Mouse (Mus musculus) limb, embryonic 12.5 days (tissue): ENCODE results near the gene Sgip1. TPM values are rescaled to one million over a fixed set of nuclear protein-coding genes. Genes with fewer than 3 reads are reported as not detected.
A peak's percentile ranks its signal among the peaks of the same experiment; 100 is the strongest.

ENCODE experiments used
- ATAC-seq: fragments of 200-750 bp; cut with Nextera tagmentation; 2 replicates; pipeline ENCODE4 v1.8.0; 2017; ENCODE audit warnings: low read depth, moderate TSS enrichment; ENCODE audit not compliant: insufficient number of reproducible peaks, insufficient read depth, low FRiP score, low TSS enrichment
- H3K27ac ChIP-seq: fragments of 300-500 bp; sonication (generic); 2 replicates; pipeline ENCODE4 v1.5.1; 2016; ENCODE audit warnings: mild to moderate bottlenecking, moderate library complexity
- H3K27me3 ChIP-seq: fragments of 300-500 bp; sonication (generic); 2 replicates; pipeline ENCODE4 v1.6.1; 2016; ENCODE audit warnings: mild to moderate bottlenecking, moderate library complexity
- H3K36me3 ChIP-seq: fragments of 300-500 bp; sonication (generic); 2 replicates; pipeline ENCODE4 v1.6.1; 2016; ENCODE audit warnings: mild to moderate bottlenecking, moderate library complexity
- H3K4me1 ChIP-seq: fragments of 300-500 bp; sonication (generic); replicated peaks from 2 replicates; pipeline ENCODE4 v1.6.1; 2016
- H3K4me2 ChIP-seq: fragments of 300-500 bp; sonication (generic); 2 replicates; pipeline ENCODE4 v1.6.1; 2016; ENCODE audit warnings: mild to moderate bottlenecking, moderate library complexity
- H3K4me3 ChIP-seq: fragments of 300-500 bp; sonication (generic); replicated peaks from 2 replicates; pipeline ENCODE4 v1.5.1; 2016; ENCODE audit warnings: mild to moderate bottlenecking
- H3K9ac ChIP-seq: fragments of 300-500 bp; sonication (generic); replicated peaks from 2 replicates; pipeline ENCODE4 v1.6.1; 2016; ENCODE audit warnings: mild to moderate bottlenecking, moderate library complexity
- H3K9me3 ChIP-seq: fragments of 300-500 bp; sonication (generic); 2 replicates; pipeline ENCODE4 v1.6.1; 2016; ENCODE audit warnings: mild to moderate bottlenecking, moderate library complexity
- WGBS: fragments of 180-500 bp; shearing (Covaris S2); methylation state at CpG from one replicate; pipeline ENCODE4 v1.1.7; 2016; 5-methylcytosine and 5-hydroxymethylcytosine counted together
- polyA plus RNA-seq: library from polyadenylated mRNA; unstranded; fragments of >200 nt; fragmentation: Nextera tagmentation; extraction: Ambion mirVana; gene quantifications from 2 replicates; pipeline ENCODE4 v1.2.1, GENCODE M21; 2016

Gene Sgip1
- polyA plus RNA-seq, 1 experiment from 2014 or later = 10.7 TPM

- Histone ChIP-seq H3K27ac (no peak overlapping the region), H3K9me3 (no peaks in the 10 kb centered on the region), H3K27me3 (no peaks in the 10 kb centered on the region), H3K4me2 (no peak overlapping the region), H3K4me1 (peaks cover 32% of the 10 kb centered on the region), H3K36me3 (no peaks in the 10 kb centered on the region), H3K4me3 (no peak overlapping the region), H3K9ac (no peak overlapping the region)
- no peak for ATAC-seq
- WGBS = 63% methylated on average over 4 of the region's 4 CpGs
Observed at GRCm38 (mm10) chr4:103004681-103005080, 263.6 kb downstream of the Sgip1 start.

DNA sequence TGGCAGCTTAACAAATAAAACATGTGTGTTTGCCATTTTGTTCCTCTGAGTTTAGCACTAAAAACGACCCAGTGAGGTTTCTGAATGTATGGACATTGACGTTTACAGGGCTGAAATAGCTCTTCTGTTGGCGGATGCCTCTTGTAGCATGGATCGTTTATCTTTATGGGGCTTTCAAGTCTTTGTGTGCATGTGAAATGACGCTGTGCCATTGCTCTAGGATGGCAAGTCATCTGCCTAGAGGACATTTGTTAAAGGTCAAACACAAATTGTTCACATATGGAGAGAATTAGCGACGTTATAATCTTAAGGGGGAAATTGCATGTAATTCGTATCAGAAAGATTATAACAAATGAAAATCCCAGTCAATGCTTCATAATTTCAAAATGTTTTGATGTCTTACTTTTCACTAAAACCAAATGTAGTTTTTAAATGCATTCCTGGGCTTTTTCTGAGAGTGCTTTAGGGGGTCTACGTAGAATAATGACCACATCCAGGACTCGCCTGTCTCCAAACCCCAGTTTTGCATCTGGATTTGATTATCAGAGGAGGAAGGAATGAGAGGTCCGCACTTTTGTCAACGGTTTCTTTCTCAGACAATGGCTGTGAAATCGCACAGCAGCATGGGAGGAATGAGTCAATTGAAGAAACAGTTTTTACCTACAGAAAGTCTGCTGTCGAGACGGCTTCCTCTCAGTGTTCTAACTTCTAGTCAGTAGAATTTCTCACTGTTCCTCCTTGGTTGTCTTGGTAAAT lies 264.3 kb downstream of the Sgip1 start:
- no peak for ATAC-seq

GRCm38 (mm10) chr4:103006266-103006665 lies 265.2 kb downstream of the Sgip1 start:
- Histone ChIP-seq H3K27me3 (no peaks in the 10 kb centered on the region), H3K4me2 (no peak overlapping the region), H3K4me1 (peaks cover 32% of the 10 kb centered on the region), H3K36me3 (no peaks in the 10 kb centered on the region), H3K27ac (peak overlapping the region; percentile 91), H3K4me3 (no peak overlapping the region), H3K9me3 (no peaks in the 10 kb centered on the region), H3K9ac (no peak overlapping the region)
- WGBS = 68% methylated on average over 5 of the region's 5 CpGs
- no peak for ATAC-seq

More for the DNA sequence above, 264.3 kb downstream of the Sgip1 start:
- H3K27me3 ChIP-seq = no peaks in the 10 kb centered on the region
- H3K27ac ChIP-seq = peak overlapping the region; percentile 91
- no peak overlapping the region for H3K4me3 ChIP-seq
- H3K9ac ChIP-seq = no peak overlapping the region
- H3K4me2 ChIP-seq = no peak overlapping the region
- WGBS = 10% methylated on average over 15 of the region's 15 CpGs
- H3K9me3 ChIP-seq = no peaks in the 10 kb centered on the region
- H3K4me1 ChIP-seq = peaks cover 32% of the 10 kb centered on the region
- H3K36me3 ChIP-seq = no peaks in the 10 kb centered on the region

DNA sequence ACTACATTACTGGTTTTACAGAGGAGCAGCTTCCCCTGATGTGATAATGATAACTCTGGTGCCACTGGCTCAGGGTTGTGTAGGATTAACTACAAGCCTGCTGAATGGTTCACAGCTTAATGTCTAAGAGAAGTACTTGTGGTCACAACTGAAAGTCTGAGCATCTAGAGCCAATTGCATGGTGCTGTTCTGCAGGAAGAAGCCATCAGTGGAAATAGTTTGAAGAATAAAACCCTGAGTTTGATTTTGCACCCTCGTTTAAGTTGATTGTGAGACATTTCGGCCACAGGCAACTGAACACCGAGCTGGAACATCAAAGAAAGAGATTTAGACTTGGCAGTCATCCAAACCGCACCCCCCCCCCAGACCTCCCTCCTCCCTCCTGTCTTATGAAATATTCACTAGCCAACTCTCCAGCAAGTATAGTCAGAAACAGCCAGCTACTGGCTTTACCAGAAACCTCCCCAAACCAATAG lies 265.9 kb downstream of the Sgip1 start:
- Histone ChIP-seq H3K4me3 (no peak overlapping the region), H3K4me2 (no peak overlapping the region), H3K27me3 (no peaks in the 10 kb centered on the region), H3K4me1 (peaks cover 34% of the 10 kb centered on the region), H3K27ac (peak overlapping the region; percentile 91), H3K9ac (no peak overlapping the region), H3K36me3 (no peaks in the 10 kb centered on the region), H3K9me3 (no peaks in the 10 kb centered on the region)
- WGBS = 19% methylated on average over 4 of the region's 4 CpGs
- ATAC-seq = no peak

- H3K4me1 ChIP-seq = peaks cover 41% of the 10 kb centered on the region
- ATAC-seq = no peak
- H3K4me2 ChIP-seq = no peak overlapping the region
- H3K9ac ChIP-seq = no peak overlapping the region
- WGBS = 93% methylated on average over 4 of the region's 4 CpGs
- no peaks in the 10 kb centered on the region for H3K9me3 ChIP-seq
- no peaks in the 10 kb centered on the region for H3K36me3 ChIP-seq
- no peak overlapping the region for H3K27ac ChIP-seq
- no peak overlapping the region for H3K4me3 ChIP-seq
- H3K27me3 ChIP-seq = no peaks in the 10 kb centered on the region
Observed at GRCm38 (mm10) chr4:103010734-103011133, 269.6 kb downstream of the Sgip1 start.

GRCm38 (mm10) chr4:103011823-103012222 lies 270.7 kb downstream of the Sgip1 start:
- no peaks in the 10 kb centered on the region for H3K36me3 ChIP-seq
- peaks cover 35% of the 10 kb centered on the region for H3K4me1 ChIP-seq
- no peak overlapping the region for H3K9ac ChIP-seq
- H3K4me2 ChIP-seq = 0 out of 2 replicates have a peak overlapping the region, but pooled peaks have one; percentile 23
- H3K27ac ChIP-seq = no peak overlapping the region
- WGBS = 16% methylated on average over 7 of the region's 7 CpGs
- no peak for ATAC-seq
- H3K4me3 ChIP-seq = no peak overlapping the region
- H3K9me3 ChIP-seq = no peaks in the 10 kb centered on the region
- H3K27me3 ChIP-seq = no peaks in the 10 kb centered on the region

DNA sequence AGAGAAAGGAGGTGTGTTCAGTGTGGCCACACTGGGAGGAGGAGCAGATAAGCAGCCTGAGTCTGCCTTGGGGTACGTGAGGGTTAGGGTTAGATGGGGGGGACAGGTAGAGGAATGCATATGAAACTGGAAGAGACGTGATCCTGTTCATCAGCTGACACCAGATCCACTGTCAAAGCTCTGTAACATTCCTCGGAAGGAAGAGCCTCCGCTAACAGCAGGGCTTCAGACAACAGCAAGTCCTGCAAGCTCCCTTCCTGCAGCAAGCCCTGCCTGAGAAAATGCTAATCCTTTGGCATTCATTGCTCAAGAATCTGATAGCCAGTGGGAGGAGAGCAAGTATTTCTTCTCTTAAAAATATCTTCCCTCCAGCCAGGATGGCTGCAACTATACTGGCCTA lies 272.4 kb downstream of the Sgip1 start:
- H3K4me3 ChIP-seq = no peak overlapping the region
- no peak overlapping the region for H3K4me2 ChIP-seq
- peaks cover 29% of the 10 kb centered on the region for H3K4me1 ChIP-seq
- H3K9me3 ChIP-seq = no peaks in the 10 kb centered on the region
- H3K36me3 ChIP-seq = no peaks in the 10 kb centered on the region
- H3K27ac ChIP-seq = 0 out of 2 replicates have a peak overlapping the region, but pooled peaks have one; percentile 17
- 10% methylated on average over 4 of the region's 4 CpGs for WGBS
- no peaks in the 10 kb centered on the region for H3K27me3 ChIP-seq
- no peak overlapping the region for H3K9ac ChIP-seq
- no peak for ATAC-seq

Other genes with a start within 250 kb of the Sgip1 start
- gene Tctex1d1, start 237.3 kb downstream of the Sgip1 start, polyA plus RNA-seq = 0.28 and 0.80 TPM in 2 replicates